Mouse (Mus musculus) midbrain, postnatal 0 days (tissue): ENCODE measurements around the gene 4930535I16Rik. TPM values are rescaled to one million over a fixed set of nuclear protein-coding genes. Genes with fewer than 3 reads are reported as not detected.

ENCODE experiments used
- ATAC-seq: fragments of 200-750 bp; cut with Nextera tagmentation; 2 replicates; pipeline ENCODE4 v1.8.0; 2017; ENCODE audit warnings: moderate number of reproducible peaks, mild to moderate bottlenecking, moderate TSS enrichment, moderate library complexity; ENCODE audit not compliant: low FRiP score
- DNase-seq: peaks from one replicate; pipeline ENCODE4 v3.0.0-alpha.2; 2015; ENCODE audit warnings: low spot score
- H3K27ac ChIP-seq: fragments of 300-500 bp; sonication (generic); 2 replicates; pipeline ENCODE4 v1.5.1; 2014; ENCODE audit warnings: low read depth, mild to moderate bottlenecking, low read length, mixed read lengths
- H3K27me3 ChIP-seq: fragments of 300-500 bp; sonication (generic); 2 replicates; pipeline ENCODE4 v1.6.1; 2014; ENCODE audit warnings: low read length, control low read depth, mixed read lengths; ENCODE audit not compliant: insufficient read depth
- H3K36me3 ChIP-seq: fragments of 300-500 bp; sonication (generic); 2 replicates; pipeline ENCODE4 v1.6.1; 2014; ENCODE audit warnings: low read length, control low read depth, mixed read lengths; ENCODE audit not compliant: insufficient read depth
- H3K4me1 ChIP-seq: fragments of 300-500 bp; sonication (generic); 2 replicates; pipeline ENCODE4 v1.6.1; 2014; ENCODE audit warnings: mild to moderate bottlenecking, control low read depth, antibody characterized with exemption, low read length, mixed read lengths; ENCODE audit not compliant: insufficient read depth
- H3K4me2 ChIP-seq: fragments of 300-500 bp; sonication (generic); 2 replicates; pipeline ENCODE4 v1.6.1; 2014; ENCODE audit warnings: low read depth, mild to moderate bottlenecking, low read length, mixed read lengths; ENCODE audit not compliant: poor library complexity, severe bottlenecking
- H3K4me3 ChIP-seq: fragments of 300-500 bp; sonication (generic); 2 replicates; pipeline ENCODE4 v1.5.1; 2014; ENCODE audit warnings: low read depth, mild to moderate bottlenecking, low read length, moderate library complexity
- H3K9ac ChIP-seq: fragments of 300-500 bp; sonication (generic); replicated peaks from 2 replicates; pipeline ENCODE4 v1.6.1; 2014; ENCODE audit warnings: mild to moderate bottlenecking, low read length, moderate library complexity, mixed read lengths; ENCODE audit not compliant: poor library complexity, severe bottlenecking
- H3K9me3 ChIP-seq: fragments of 300-500 bp; sonication (generic); 2 replicates; pipeline ENCODE4 v1.6.1; 2016; ENCODE audit warnings: low read length, control low read depth
- CTCF ChIP-seq: IDR thresholded peaks from 2 replicates; pipeline ENCODE4 v1.5.1; 2016; ENCODE audit warnings: antibody characterized with exemption, mild to moderate bottlenecking
- WGBS: fragments of 180-500 bp; shearing (Covaris S2); extraction: QIAGEN DNeasy Blood & Tissue Kit; methylation state at CpG from one replicate; pipeline ENCODE4 v1.1.7; 2014; 5-methylcytosine and 5-hydroxymethylcytosine counted together
- polyA plus RNA-seq: library from polyadenylated mRNA; unstranded; fragments of >200 nt; fragmentation: Nextera tagmentation; extraction: Ambion mirVana; gene quantifications from 2 replicates; pipeline ENCODE4 v1.2.1, GENCODE M21; 2015
- total RNA-seq: library from RNA; depleted of rRNA; stranded (reverse); fragments of >200 nt; gene quantifications from 2 replicates; pipeline ENCODE4 v1.2.3, GENCODE M21; 2014

4930535I16Rik gene
- total and polyA plus RNA-seq, 2 experiments from 2014 or later = not detected

- 0 out of 2 replicates have a peak overlapping the region, but pooled peaks have one; percentile 8 for H3K9ac ChIP-seq
- ATAC-seq (no peak), DNase-seq (no peak)
- 65% methylated on average over 2 of the region's 2 CpGs for WGBS
- H3K36me3 ChIP-seq = peaks cover 21% of the 10 kb centered on the region
- no peaks in the 10 kb centered on the region for H3K27me3 ChIP-seq
- H3K4me2 ChIP-seq = peak overlapping the region; percentile 94
- H3K4me3 ChIP-seq = peak overlapping the region; percentile 99; the same call in 1 of the 2 replicates
- H3K27ac ChIP-seq = no peak overlapping the region
- peaks cover 11% of the 10 kb centered on the region; the same call in 1 of the 2 replicates for H3K4me1 ChIP-seq
- no peak for TF ChIP-seq CTCF
- no peaks in the 10 kb centered on the region for H3K9me3 ChIP-seq
These were observed 1.0 kb upstream of the 4930535I16Rik start for GRCm38 (mm10) chr4:123918851-123919250.

GRCm38 (mm10) chr4:123916748-123917547 is 874 bp downstream of the 4930535I16Rik start, which contains the start of gene Rragc:
Gene Rragc, plus strand, starts transcription at chr4:123917446.
- Histone ChIP-seq H3K4me1 (peaks cover 11% of the 10 kb centered on the region; the same call in 1 of the 2 replicates), H3K9ac (peak within 1 kb of the TSS; percentile 93), H3K27ac (peak within 1 kb of the TSS; percentile 87), H3K9me3 (no peaks in the 10 kb centered on the region), H3K27me3 (no peaks in the 10 kb centered on the region), H3K36me3 (peaks cover 16% of the 10 kb centered on the region), H3K4me3 (peak within 1 kb of the TSS; percentile 99), H3K4me2 (peak within 1 kb of the TSS; percentile 94)
- TF ChIP-seq CTCF = peak; percentile 21
- WGBS = under 1% methylated on average over 32 of the region's 49 CpGs
- DNase-seq = peak; percentile 99
- peak; percentile 100 for ATAC-seq

GRCm38 (mm10) chr4:123912431-123912830 is 5.4 kb downstream of the 4930535I16Rik start:
- no peak for TF ChIP-seq CTCF
- H3K27me3 ChIP-seq = no peaks in the 10 kb centered on the region
- H3K9me3 ChIP-seq = no peaks in the 10 kb centered on the region
- H3K36me3 ChIP-seq = peaks cover 8% of the 10 kb centered on the region
- 83% methylated on average over 2 of the region's 2 CpGs for WGBS
- ATAC-seq (no peak), DNase-seq (no peak)
- no peak overlapping the region for H3K9ac ChIP-seq
- no peak overlapping the region for H3K27ac ChIP-seq
- no peak overlapping the region for H3K4me2 ChIP-seq
- peaks cover 4% of the 10 kb centered on the region; the same call in 1 of the 2 replicates for H3K4me1 ChIP-seq
- no peak overlapping the region for H3K4me3 ChIP-seq

- no peak for TF ChIP-seq CTCF
These were observed 6.3 kb downstream of the 4930535I16Rik start for GRCm38 (mm10) chr4:123911503-123911902.

GRCm38 (mm10) chr4:123905126-123905668 is 12.6 kb downstream of the 4930535I16Rik start:
- Histone ChIP-seq H3K27ac (peak overlapping the region; percentile 40; the same call in 1 of the 2 replicates), H3K4me1 (0 out of 2 replicates have a peak, but pooled peaks cover 2% of the 10 kb centered on the region), H3K36me3 (0 out of 2 replicates have a peak, but pooled peaks cover 3% of the 10 kb centered on the region), H3K27me3 (no peaks in the 10 kb centered on the region), H3K9me3 (no peaks in the 10 kb centered on the region), H3K9ac (peak overlapping the region; percentile 66), H3K4me2 (peak overlapping the region; percentile 87), H3K4me3 (peak overlapping the region; percentile 67)
- DNase-seq (no peak), ATAC-seq (no peak; the same call in 1 of the 2 replicates)
- WGBS = under 1% methylated on average over 38 of the region's 53 CpGs
- no peak for TF ChIP-seq CTCF

More at GRCm38 (mm10) chr4:123911503-123911902, 6.3 kb downstream of the 4930535I16Rik start:
- H3K9me3 ChIP-seq = no peaks in the 10 kb centered on the region
- peaks cover 8% of the 10 kb centered on the region for H3K36me3 ChIP-seq
- no peaks in the 10 kb centered on the region for H3K27me3 ChIP-seq
- 93% methylated on average over 4 of the region's 4 CpGs for WGBS
- no peak overlapping the region for H3K27ac ChIP-seq
- no peak overlapping the region for H3K4me3 ChIP-seq
- ATAC-seq = no peak
- DNase-seq = no peak
- no peak overlapping the region for H3K4me2 ChIP-seq
- H3K4me1 ChIP-seq = peaks cover 4% of the 10 kb centered on the region; the same call in 1 of the 2 replicates
- H3K9ac ChIP-seq = no peak overlapping the region
